Mouse (Mus musculus) C2C12 (cell line): ENCODE results near the gene Nol3. TPM values are rescaled to one million over a fixed set of nuclear protein-coding genes. Genes with fewer than 3 reads are reported as not detected.

ENCODE experiments used
- H3K27me3 ChIP-seq: one replicate; pipeline ENCODE4 v1.6.1; 2011; ENCODE audit not compliant: control insufficient read depth, insufficient read depth, insufficient read length
- H3K36me3 ChIP-seq: one replicate; pipeline ENCODE4 v1.6.1; 2011; ENCODE audit not compliant: control insufficient read depth, insufficient read depth
- H3K4me3 ChIP-seq: one replicate; pipeline ENCODE4 v1.5.1; 2011; ENCODE audit warnings: mild to moderate bottlenecking, control low read depth; ENCODE audit not compliant: poor library complexity, insufficient read depth, severe bottlenecking
- H3K79me2 ChIP-seq: one replicate; pipeline ENCODE4 v1.6.1; 2011; ENCODE audit not compliant: control insufficient read depth, insufficient read depth
- H3K79me3 ChIP-seq: one replicate; pipeline ENCODE4 v1.6.1; 2011; ENCODE audit warnings: low read depth, control low read depth
- H3ac ChIP-seq: one replicate; pipeline ENCODE3; 2011; ENCODE audit warnings: low read depth; ENCODE audit not compliant: control insufficient read depth, insufficient read length
- CEBPB ChIP-seq: IDR thresholded peaks from one replicate; pipeline ENCODE4 v1.6.1; 2011; ENCODE audit warnings: low read depth, mild to moderate bottlenecking, control low read depth, moderate library complexity
- CTCF ChIP-seq: IDR thresholded peaks from one replicate; pipeline ENCODE4 v1.5.1; 2011; ENCODE audit not compliant: control insufficient read depth, insufficient read depth, insufficient read length
- FOSL1 ChIP-seq: IDR thresholded peaks from one replicate; pipeline ENCODE4 v1.8.0; 2011; ENCODE audit warnings: mild to moderate bottlenecking, low read length; ENCODE audit not compliant: poor library complexity, insufficient read depth, severe bottlenecking
- MAX ChIP-seq: IDR thresholded peaks from one replicate; pipeline ENCODE4 v1.6.1; 2011; ENCODE audit warnings: mild to moderate bottlenecking, control low read depth
- MYOD1 ChIP-seq: IDR thresholded peaks from one replicate; pipeline ENCODE4 v1.6.1; 2011; ENCODE audit warnings: low read depth; ENCODE audit not compliant: control insufficient read depth, insufficient read length
- MYOG ChIP-seq: IDR thresholded peaks from one replicate; pipeline ENCODE4 v1.6.1; 2011; ENCODE audit not compliant: control insufficient read depth, insufficient read length; ENCODE audit errors: extremely low read depth
- USF1 ChIP-seq: IDR thresholded peaks from one replicate; pipeline ENCODE4 v1.6.1; 2011; ENCODE audit warnings: low read depth, mild to moderate bottlenecking, control low read depth, moderate library complexity
- polyA plus RNA-seq: library from polyadenylated mRNA; unstranded; fragments of >200 nt; fragmentation: generic; extraction: Trizol; gene quantifications from one replicate; pipeline ENCODE4 v1.2.1, GENCODE M21; 2012; ENCODE audit warnings: missing spikeins

Gene Nol3
- polyA plus RNA-seq, 1 experiment = 9.8 TPM

GRCm38 (mm10) chr8:105270916-105271186 lies 5.1 kb upstream of the Nol3 start:
- H3K36me3 ChIP-seq = peaks cover 3% of the 10 kb centered on the region
- H3ac ChIP-seq = no peak overlapping the region
- H3K4me3 ChIP-seq = no peak overlapping the region
- H3K79me2 ChIP-seq = no peaks in the 10 kb centered on the region
- TF ChIP-seq FOSL1 (no peak), MYOG (no peak), MYOD1 (no peak), MAX (no peak), USF1 (no peak), CTCF (no peak), CEBPB (no peak)
- no peaks in the 10 kb centered on the region for H3K79me3 ChIP-seq
- no peaks in the 10 kb centered on the region for H3K27me3 ChIP-seq

- no peaks in the 10 kb centered on the region for H3K27me3 ChIP-seq
- H3K79me3 ChIP-seq = no peaks in the 10 kb centered on the region
- TF ChIP-seq USF1 (no peak), MYOD1 (no peak), MYOG (no peak), FOSL1 (no peak), MAX (no peak), CEBPB (no peak), CTCF (no peak)
- no peak overlapping the region for H3K4me3 ChIP-seq
- H3K36me3 ChIP-seq = peaks cover 11% of the 10 kb centered on the region
- H3ac ChIP-seq = no peak overlapping the region
- no peaks in the 10 kb centered on the region for H3K79me2 ChIP-seq
These were observed 553 bp upstream of the Nol3 start for GRCm38 (mm10) chr8:105275387-105275786.

GRCm38 (mm10) chr8:105276292-105277120 lies 566 bp downstream of the Nol3 start:
- H3K27me3 ChIP-seq = no peaks in the 10 kb centered on the region

GRCm38 (mm10) chr8:105278911-105279334 lies 3.0 kb downstream of the Nol3 start:
- Histone ChIP-seq H3ac (no peak overlapping the region), H3K27me3 (no peaks in the 10 kb centered on the region), H3K4me3 (no peak overlapping the region), H3K79me3 (no peaks in the 10 kb centered on the region), H3K79me2 (no peaks in the 10 kb centered on the region), H3K36me3 (peaks cover 28% of the 10 kb centered on the region)
- TF ChIP-seq MAX = no peak
- TF ChIP-seq MYOG = no peak
- no peak for TF ChIP-seq CTCF
- TF ChIP-seq CEBPB = no peak
- TF ChIP-seq USF1 = no peak
- TF ChIP-seq MYOD1 = no peak
- no peak for TF ChIP-seq FOSL1

More at GRCm38 (mm10) chr8:105276292-105277120, 566 bp downstream of the Nol3 start:
- TF ChIP-seq MAX = no peak
- no peak for TF ChIP-seq CEBPB
- TF ChIP-seq USF1 = no peak
- TF ChIP-seq CTCF = no peak
- peak; percentile 88 for TF ChIP-seq MYOD1
- TF ChIP-seq MYOG = no peak
- no peak for TF ChIP-seq FOSL1
- Histone ChIP-seq H3K36me3 (peaks cover 15% of the 10 kb centered on the region), H3K79me2 (no peaks in the 10 kb centered on the region), H3K4me3 (peak overlapping the region; percentile 23), H3K79me3 (no peaks in the 10 kb centered on the region), H3ac (peak overlapping the region; percentile 20)

- H3K36me3 ChIP-seq = peaks cover 34% of the 10 kb centered on the region
- H3K4me3 ChIP-seq = no peak overlapping the region
- H3ac ChIP-seq = no peak overlapping the region
- TF ChIP-seq CEBPB (no peak), MYOG (no peak), FOSL1 (no peak), MYOD1 (no peak), CTCF (no peak), USF1 (no peak), MAX (no peak)
- no peaks in the 10 kb centered on the region for H3K27me3 ChIP-seq
- no peaks in the 10 kb centered on the region for H3K79me3 ChIP-seq
- H3K79me2 ChIP-seq = no peaks in the 10 kb centered on the region
These were observed 4.6 kb downstream of the Nol3 start for GRCm38 (mm10) chr8:105280567-105280966.

- no peaks in the 10 kb centered on the region for H3K27me3 ChIP-seq
- H3ac ChIP-seq = no peak overlapping the region
- peaks cover 34% of the 10 kb centered on the region for H3K36me3 ChIP-seq
- TF ChIP-seq MAX = no peak
- no peak for TF ChIP-seq FOSL1
- TF ChIP-seq USF1 = no peak
- TF ChIP-seq CEBPB = no peak
- TF ChIP-seq CTCF = no peak
- TF ChIP-seq MYOG = no peak
- no peak for TF ChIP-seq MYOD1
- no peak overlapping the region for H3K4me3 ChIP-seq
- peaks cover 10% of the 10 kb centered on the region for H3K79me2 ChIP-seq
- H3K79me3 ChIP-seq = peaks cover 5% of the 10 kb centered on the region
These were observed 5.9 kb downstream of the Nol3 start for GRCm38 (mm10) chr8:105281821-105282220.
